Mouse (Mus musculus) limb, embryonic 13.5 days (tissue): ENCODE measurements around the gene Itgb5. TPM values are rescaled to one million over a fixed set of nuclear protein-coding genes. Genes with fewer than 3 reads are reported as not detected.

ENCODE experiments used
- ATAC-seq: fragments of 200-750 bp; cut with Nextera tagmentation; 2 replicates; pipeline ENCODE4 v1.8.0; 2017; ENCODE audit warnings: low read depth, moderate number of reproducible peaks, moderate TSS enrichment; ENCODE audit not compliant: low FRiP score
- H3K27ac ChIP-seq: fragments of 300-500 bp; sonication (generic); 2 replicates; pipeline ENCODE4 v1.5.1; 2015; ENCODE audit warnings: inconsistent platforms, mild to moderate bottlenecking, moderate library complexity
- H3K27me3 ChIP-seq: fragments of 300-500 bp; sonication (generic); 2 replicates; pipeline ENCODE4 v1.6.1; 2015; ENCODE audit warnings: mild to moderate bottlenecking, inconsistent platforms
- H3K36me3 ChIP-seq: fragments of 300-500 bp; sonication (generic); 2 replicates; pipeline ENCODE4 v1.6.1; 2015; ENCODE audit warnings: inconsistent platforms, mild to moderate bottlenecking, moderate library complexity
- H3K4me1 ChIP-seq: fragments of 300-500 bp; sonication (generic); 2 replicates; pipeline ENCODE4 v1.6.1; 2015; ENCODE audit warnings: inconsistent platforms
- H3K4me2 ChIP-seq: fragments of 300-500 bp; sonication (generic); replicated peaks from 2 replicates; pipeline ENCODE4 v1.6.1; 2015; ENCODE audit warnings: inconsistent platforms, mild to moderate bottlenecking, moderate library complexity
- H3K4me3 ChIP-seq: fragments of 300-500 bp; sonication (generic); 2 replicates; pipeline ENCODE4 v1.5.1; 2015; ENCODE audit warnings: moderate library complexity, mild to moderate bottlenecking, inconsistent platforms
- H3K9ac ChIP-seq: fragments of 300-500 bp; sonication (generic); 2 replicates; pipeline ENCODE4 v1.6.1; 2015; ENCODE audit warnings: mild to moderate bottlenecking, inconsistent platforms
- H3K9me3 ChIP-seq: fragments of 300-500 bp; sonication (generic); 2 replicates; pipeline ENCODE4 v1.6.1; 2016; ENCODE audit warnings: inconsistent platforms
- WGBS: fragments of 180-500 bp; shearing (Covaris S2); methylation state at CpG from one replicate; pipeline ENCODE4 v1.1.7; 2015; 5-methylcytosine and 5-hydroxymethylcytosine counted together
- polyA plus RNA-seq: library from polyadenylated mRNA; unstranded; fragments of >200 nt; fragmentation: Nextera tagmentation; extraction: Ambion mirVana; gene quantifications from 2 replicates; pipeline ENCODE4 v1.2.1, GENCODE M21; 2015

Gene Itgb5
- polyA plus RNA-seq, 1 experiment from 2014 or later = 59.6 TPM

DNA sequence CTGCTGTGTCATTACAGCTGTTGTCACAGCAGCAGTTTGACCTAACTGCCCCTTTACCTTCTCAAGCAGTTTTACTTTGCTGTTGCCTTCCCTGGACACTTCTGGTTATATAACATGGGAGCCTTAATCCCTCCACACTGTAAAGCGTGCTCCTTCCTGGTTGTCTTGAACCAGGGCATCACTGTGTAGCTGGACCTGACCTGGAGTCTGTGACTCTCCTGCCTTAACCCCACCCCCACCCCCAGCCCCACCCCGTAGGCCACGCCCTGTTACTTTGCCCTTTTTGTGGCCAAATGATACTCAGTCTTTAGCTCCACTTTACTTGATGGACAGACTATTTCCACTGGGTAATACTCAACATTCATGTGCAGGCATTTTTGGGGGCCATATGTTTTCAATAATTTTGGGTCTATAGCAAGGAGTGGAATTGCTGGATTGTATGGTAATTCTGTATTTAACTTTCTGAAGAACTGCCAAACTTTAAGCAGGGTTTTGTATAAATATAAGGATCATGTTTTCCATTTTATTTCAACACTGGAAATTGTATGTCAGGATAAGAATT is 40.8 kb downstream of the Itgb5 start:
- no peak overlapping the region for H3K4me3 ChIP-seq
- WGBS = 79% methylated on average over 3 of the region's 3 CpGs
- no peak overlapping the region for H3K9ac ChIP-seq
- H3K36me3 ChIP-seq = peaks cover 18% of the 10 kb centered on the region
- H3K27ac ChIP-seq = peak overlapping the region; percentile 72
- no peaks in the 10 kb centered on the region for H3K27me3 ChIP-seq
- H3K4me1 ChIP-seq = peaks cover 36% of the 10 kb centered on the region
- H3K4me2 ChIP-seq = no peak overlapping the region
- H3K9me3 ChIP-seq = no peaks in the 10 kb centered on the region
- peak; percentile 45; the same call in 1 of the 2 replicates for ATAC-seq

DNA sequence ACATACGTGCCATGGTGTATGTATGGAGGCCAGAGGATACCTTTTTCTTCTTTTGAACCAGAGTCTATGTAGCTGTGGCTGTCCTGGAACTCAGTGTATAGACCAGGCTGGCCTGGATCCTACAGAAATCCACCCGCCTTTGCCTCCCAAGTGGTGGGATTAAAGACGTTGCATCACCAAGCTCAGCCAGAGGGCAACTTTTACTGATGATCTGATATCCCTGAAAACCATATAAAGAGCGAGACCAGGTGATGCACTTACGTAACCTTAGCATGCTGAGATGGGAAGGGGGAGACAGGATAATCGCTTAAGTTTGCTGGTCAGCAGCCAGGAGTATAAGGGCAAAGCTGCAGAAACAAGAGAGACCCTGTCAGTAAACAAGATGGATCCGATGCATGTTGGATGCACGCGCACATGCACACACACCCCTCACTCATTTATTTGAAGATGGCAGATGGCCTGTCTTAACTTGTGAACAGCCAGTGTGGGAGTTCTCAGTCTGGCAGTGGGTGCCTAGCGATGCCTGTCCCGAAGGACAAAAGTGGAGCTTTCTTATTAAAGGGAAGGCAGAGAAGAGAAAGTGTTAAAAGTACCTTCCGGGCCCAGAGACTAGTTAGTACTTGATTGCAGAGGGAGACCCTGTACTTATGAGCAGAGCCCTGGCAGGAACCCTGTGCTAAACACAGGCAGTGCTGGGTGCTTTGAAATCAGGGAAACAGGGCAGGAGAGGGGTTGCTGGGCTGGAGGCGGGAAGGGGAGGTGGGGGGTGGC is 41.7 kb downstream of the Itgb5 start:
- Histone ChIP-seq H3K9me3 (no peaks in the 10 kb centered on the region), H3K27me3 (no peaks in the 10 kb centered on the region), H3K27ac (peak overlapping the region; percentile 63), H3K4me3 (no peak overlapping the region), H3K36me3 (peaks cover 23% of the 10 kb centered on the region), H3K4me2 (no peak overlapping the region), H3K4me1 (peaks cover 36% of the 10 kb centered on the region), H3K9ac (no peak overlapping the region)
- ATAC-seq = peak; percentile 25; the same call in 1 of the 2 replicates
- 60% methylated on average over 13 of the region's 13 CpGs for WGBS

DNA sequence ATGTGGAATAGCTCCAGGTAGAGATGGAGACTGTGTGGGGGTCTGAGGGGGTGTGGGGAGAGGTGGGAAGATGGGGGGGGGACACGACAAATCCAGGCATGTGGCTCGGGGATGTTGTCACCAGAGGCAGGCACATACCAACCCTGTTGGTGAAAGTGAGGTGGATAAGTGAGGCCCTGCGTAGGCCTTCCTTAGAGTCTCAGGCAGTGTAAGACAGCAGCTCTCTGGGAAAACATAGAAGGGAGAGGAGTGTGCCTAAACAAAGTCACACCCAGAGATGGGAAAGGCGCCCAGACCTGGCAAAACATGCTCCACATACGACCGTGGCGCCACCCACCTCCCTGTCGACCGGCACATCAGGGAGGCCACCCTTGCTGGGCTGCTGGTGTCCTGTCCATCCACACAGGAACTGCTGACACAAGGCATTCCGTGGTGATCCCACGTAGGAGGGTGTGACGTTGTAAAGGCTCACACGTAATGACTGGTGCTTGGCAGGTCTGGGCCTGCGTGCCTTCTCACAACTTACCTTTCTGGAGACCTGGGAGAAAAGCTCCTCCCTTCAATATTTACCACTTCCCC is 42.5 kb downstream of the Itgb5 start:
- WGBS = 62% methylated on average over 14 of the region's 14 CpGs
- peak overlapping the region; percentile 78 for H3K27ac ChIP-seq
- H3K9ac ChIP-seq = no peak overlapping the region

DNA sequence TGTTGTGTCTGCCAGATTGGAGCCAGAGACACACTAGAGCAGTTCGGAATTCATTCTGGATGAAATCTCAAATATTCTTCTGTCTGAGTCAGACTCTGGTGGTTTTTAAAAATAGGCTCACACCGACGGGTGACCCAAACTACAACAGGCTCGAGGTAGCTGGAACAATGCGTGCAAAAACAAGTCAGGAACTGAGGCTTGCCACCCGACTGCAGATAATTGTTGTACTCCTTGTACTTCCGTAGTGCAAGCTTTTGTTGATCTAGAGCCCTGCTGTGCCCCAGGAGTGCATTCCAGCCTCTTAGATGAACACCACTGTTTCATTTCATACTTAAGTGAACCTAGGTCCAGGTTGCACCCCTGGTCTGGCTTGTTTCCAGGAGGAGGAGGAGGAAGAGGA is 43.8 kb downstream of the Itgb5 start:
- no peak overlapping the region for H3K9ac ChIP-seq
- peaks cover 18% of the 10 kb centered on the region for H3K36me3 ChIP-seq
- H3K4me2 ChIP-seq = no peak overlapping the region
- 73% methylated on average over 7 of the region's 7 CpGs for WGBS
- no peaks in the 10 kb centered on the region for H3K9me3 ChIP-seq
- no peak overlapping the region for H3K4me3 ChIP-seq
- no peak overlapping the region for H3K27ac ChIP-seq
- no peak for ATAC-seq
- no peaks in the 10 kb centered on the region for H3K27me3 ChIP-seq
- peaks cover 44% of the 10 kb centered on the region for H3K4me1 ChIP-seq

More for the DNA sequence above, 42.5 kb downstream of the Itgb5 start:
- Histone ChIP-seq H3K4me3 (no peak overlapping the region), H3K27me3 (no peaks in the 10 kb centered on the region), H3K4me2 (no peak overlapping the region), H3K36me3 (peaks cover 17% of the 10 kb centered on the region), H3K9me3 (no peaks in the 10 kb centered on the region), H3K4me1 (peaks cover 36% of the 10 kb centered on the region)
- peak; percentile 18; the same call in 1 of the 2 replicates for ATAC-seq

DNA sequence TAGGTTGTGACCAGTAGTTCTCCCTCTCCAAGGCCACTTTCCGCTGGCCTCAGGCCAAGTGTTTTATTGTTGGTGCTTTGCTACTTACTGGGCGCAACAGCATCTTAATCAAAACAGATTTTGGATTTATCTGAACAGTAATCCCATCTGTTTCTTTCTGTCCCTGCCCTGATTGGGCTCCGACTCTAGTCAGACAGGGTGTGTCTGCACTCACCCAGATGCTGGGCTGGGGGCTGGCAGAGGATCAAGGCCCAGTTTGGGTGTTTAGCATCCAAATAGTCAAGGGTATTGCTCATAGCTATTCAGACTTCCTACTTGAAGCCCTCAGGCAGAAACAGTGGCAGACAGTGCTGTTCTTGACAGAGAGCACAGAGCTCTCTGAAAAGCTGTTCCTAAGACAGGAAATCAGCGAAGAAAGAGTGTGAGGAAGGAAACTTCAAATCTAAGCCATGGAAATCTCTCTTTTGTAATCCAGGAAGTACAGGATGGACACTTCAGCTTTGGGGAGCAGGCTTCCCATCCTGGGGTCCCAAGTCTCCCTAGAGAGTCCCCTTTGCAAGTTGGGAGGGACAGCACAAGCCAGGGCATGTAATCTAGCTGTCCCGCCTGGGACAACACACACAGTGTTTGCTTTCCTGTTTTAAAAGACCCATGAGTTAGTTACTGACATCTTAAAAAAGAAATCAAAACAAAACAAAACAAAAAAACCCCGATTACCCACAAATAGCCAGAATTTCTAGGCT is 48.7 kb downstream of the Itgb5 start:
- whole genome bisulfite sequencing = 59% methylated on average over 6 of the region's 6 CpGs
- Histone ChIP-seq H3K4me1 (peaks cover 34% of the 10 kb centered on the region), H3K9me3 (no peaks in the 10 kb centered on the region), H3K36me3 (peaks cover 25% of the 10 kb centered on the region), H3K9ac (no peak overlapping the region), H3K27ac (peak overlapping the region; percentile 48; the same call in 1 of the 2 replicates), H3K27me3 (no peaks in the 10 kb centered on the region), H3K4me2 (no peak overlapping the region), H3K4me3 (no peak overlapping the region)
- ATAC-seq = no peak

DNA sequence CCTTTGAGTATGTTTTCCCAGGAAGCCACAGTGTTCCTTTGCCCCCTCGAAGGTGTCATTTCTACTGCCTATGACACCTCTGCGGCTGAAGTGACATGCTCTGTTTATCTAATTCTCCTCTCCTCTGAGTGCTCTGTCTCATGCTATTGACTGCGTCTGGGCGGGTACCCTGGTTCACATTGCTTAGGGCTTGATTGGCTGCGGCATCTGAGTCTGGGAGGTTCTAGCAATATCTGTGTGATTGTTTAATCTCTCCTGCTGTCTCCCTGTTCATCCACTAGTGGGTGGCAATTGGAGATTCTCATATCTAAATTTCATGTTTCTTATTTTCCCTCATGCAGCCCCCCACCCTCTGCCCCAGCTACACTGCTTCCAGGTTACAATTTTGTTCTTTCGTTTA is 49.6 kb downstream of the Itgb5 start:
- Histone ChIP-seq H3K4me1 (peaks cover 38% of the 10 kb centered on the region), H3K36me3 (peaks cover 25% of the 10 kb centered on the region)
- WGBS = 57% methylated on average over 6 of the region's 6 CpGs

DNA sequence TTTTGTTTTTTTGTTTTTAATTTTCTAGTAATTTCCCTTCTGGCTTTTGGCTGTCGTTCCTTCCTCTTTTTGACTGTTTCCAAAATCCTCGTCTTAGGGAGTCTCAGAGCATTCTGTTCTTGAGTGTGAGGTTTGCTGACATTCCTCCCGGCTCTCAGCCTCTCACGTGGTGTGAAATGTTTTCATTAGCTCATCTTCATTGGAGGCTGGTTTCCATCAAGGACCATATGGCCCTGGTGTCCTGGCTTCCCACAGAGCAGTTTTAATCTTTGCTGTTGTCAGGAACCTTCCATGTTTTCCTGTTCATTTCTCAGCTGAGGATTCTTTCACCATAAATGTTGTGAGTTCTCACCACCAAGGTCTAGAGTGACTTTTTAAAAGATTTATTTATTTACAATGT is 50.1 kb downstream of the Itgb5 start:
- Histone ChIP-seq H3K36me3 (peaks cover 25% of the 10 kb centered on the region), H3K9ac (no peak overlapping the region), H3K27ac (no peak overlapping the region), H3K27me3 (no peaks in the 10 kb centered on the region), H3K4me1 (peaks cover 43% of the 10 kb centered on the region), H3K4me3 (no peak overlapping the region), H3K9me3 (no peaks in the 10 kb centered on the region), H3K4me2 (no peak overlapping the region)
- WGBS = 30% methylated on average over 4 of the region's 4 CpGs
- no peak for ATAC-seq

More for the DNA sequence above, 49.6 kb downstream of the Itgb5 start:
- no peak overlapping the region for H3K4me2 ChIP-seq
- ATAC-seq = no peak
- H3K27ac ChIP-seq = no peak overlapping the region
- no peak overlapping the region for H3K9ac ChIP-seq
- H3K9me3 ChIP-seq = no peaks in the 10 kb centered on the region
- no peak overlapping the region for H3K4me3 ChIP-seq
- no peaks in the 10 kb centered on the region for H3K27me3 ChIP-seq

DNA sequence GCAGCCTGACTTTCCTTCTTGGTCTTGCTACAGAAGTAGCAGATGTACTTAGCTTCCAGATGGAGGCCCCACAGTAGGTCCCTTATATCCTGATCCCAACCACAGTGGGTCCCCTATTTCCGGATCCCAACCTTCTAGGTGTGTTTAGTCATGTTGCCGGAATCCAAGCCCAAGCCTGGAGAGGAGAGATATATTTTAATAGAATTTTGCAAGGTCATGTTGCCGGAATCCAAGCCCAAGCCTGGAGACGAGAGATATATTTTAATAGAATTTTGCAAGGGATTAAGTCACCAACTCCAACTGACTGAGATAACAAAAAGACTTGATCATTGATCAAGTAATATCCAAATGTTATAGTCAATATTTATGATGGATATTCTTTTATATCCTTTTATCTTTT is 51.3 kb downstream of the Itgb5 start:
- H3K9me3 ChIP-seq = no peaks in the 10 kb centered on the region
- no peak for ATAC-seq
- H3K4me1 ChIP-seq = peaks cover 51% of the 10 kb centered on the region
- H3K36me3 ChIP-seq = peaks cover 24% of the 10 kb centered on the region
- H3K27ac ChIP-seq = no peak overlapping the region
- H3K4me2 ChIP-seq = no peak overlapping the region
- H3K9ac ChIP-seq = no peak overlapping the region
- no peak overlapping the region for H3K4me3 ChIP-seq
- H3K27me3 ChIP-seq = no peaks in the 10 kb centered on the region
- WGBS = 92% methylated on average over 4 of the region's 4 CpGs

DNA sequence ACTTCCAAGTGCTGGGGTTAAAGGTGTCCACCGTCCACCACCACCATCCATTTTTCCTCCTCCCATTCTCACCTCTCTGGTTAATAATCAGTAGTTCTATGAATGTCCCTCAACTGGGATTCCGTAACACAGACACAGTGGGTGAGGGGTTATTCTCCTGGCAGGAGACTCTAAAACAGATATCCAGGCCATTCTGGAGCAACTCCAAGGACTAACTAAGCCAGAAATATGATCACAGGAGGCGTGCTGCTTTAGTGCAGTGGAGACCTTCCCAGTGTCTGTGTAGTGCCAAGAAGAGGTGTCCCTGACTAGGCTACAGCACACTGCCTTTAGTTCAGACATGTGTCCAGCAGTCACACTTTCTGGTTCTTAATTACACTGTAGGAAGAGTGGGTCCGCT is 53.1 kb downstream of the Itgb5 start:
- Histone ChIP-seq H3K27ac (peak overlapping the region; percentile 69), H3K4me3 (no peak overlapping the region), H3K4me2 (no peak overlapping the region), H3K4me1 (peaks cover 66% of the 10 kb centered on the region), H3K36me3 (peaks cover 17% of the 10 kb centered on the region), H3K27me3 (no peaks in the 10 kb centered on the region), H3K9ac (no peak overlapping the region), H3K9me3 (no peaks in the 10 kb centered on the region)
- whole genome bisulfite sequencing = 48% methylated on average over 4 of the region's 4 CpGs
- ATAC-seq = 0 out of 2 replicates have a peak, but pooled peaks have one; percentile 17

DNA sequence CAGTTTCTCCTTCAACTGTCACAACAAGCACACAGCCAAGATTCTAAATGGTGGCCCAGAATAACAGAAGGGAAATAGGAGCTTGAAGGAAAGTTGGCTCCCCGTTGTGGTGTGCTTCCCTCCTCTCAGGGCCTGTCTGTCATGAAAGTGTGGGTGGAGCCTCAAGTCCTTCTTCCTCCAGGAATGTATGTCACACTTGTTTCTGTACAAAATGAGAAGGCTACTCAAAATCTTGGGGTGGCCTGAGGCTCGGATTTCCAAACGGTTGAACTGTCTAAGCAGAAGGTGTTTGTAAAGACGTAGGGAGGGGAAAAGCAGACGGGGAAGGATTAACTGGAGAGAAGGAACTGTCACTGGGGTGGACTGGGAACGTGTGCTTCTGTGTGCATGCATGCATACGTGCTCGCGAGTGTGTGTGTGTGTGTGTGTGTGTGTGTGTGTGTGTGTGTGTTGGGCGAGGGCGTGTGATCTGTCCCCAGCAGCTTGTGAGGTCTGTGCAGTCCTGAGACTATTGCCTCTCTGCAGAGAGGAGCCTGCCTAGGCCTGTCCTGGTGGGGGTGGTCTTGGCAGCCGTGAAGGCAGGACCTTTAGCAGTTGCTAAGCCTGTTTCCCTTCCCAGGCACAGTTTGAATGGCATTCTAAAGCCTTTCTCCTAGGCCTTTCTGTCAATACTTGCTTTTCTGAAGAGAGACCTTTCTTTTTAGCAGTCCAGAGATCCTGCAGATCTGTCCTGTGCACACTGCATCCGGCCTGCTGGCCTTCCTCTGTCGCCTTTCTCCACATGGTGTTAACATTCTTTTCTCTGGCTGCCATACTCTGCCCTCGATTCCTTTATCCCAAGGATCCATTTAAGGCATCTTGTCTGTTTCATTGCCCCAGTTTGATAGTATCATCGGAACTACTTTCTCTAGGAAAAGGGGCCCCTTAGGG is 53.8 kb downstream of the Itgb5 start:
- H3K4me2 ChIP-seq = no peak overlapping the region; the same call in 1 of the 2 replicates
- no peak overlapping the region for H3K9ac ChIP-seq
- peak overlapping the region; percentile 69 for H3K27ac ChIP-seq
- ATAC-seq = no peak; the same call in 1 of the 2 replicates
- no peaks in the 10 kb centered on the region for H3K27me3 ChIP-seq
- H3K4me1 ChIP-seq = peaks cover 58% of the 10 kb centered on the region
- no peaks in the 10 kb centered on the region for H3K9me3 ChIP-seq
- WGBS = 37% methylated on average over 14 of the region's 16 CpGs
- H3K36me3 ChIP-seq = peaks cover 16% of the 10 kb centered on the region
- H3K4me3 ChIP-seq = no peak overlapping the region

DNA sequence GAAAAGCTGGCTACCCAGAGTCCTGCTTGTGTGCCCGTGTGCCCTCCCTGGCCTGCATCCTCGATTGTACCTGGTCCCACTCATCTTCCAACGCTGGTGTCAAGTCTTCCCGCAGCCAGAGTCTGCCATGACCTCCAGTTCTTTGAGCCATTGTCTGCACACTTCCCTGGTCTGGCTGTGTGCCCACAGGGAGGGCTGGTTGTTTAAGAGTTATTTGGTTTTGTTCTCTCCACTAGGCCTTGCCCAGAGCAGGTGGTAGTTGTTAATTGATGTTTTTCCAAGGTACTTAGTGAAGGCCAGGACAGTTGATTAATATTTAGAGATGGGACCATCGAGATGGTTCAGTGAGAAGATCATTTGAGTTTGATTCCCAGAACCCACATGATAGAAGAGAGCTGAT is 54.7 kb downstream of the Itgb5 start:
- no peak overlapping the region for H3K4me3 ChIP-seq
- 82% methylated on average over 5 of the region's 5 CpGs for WGBS
- no peak overlapping the region for H3K9ac ChIP-seq
- no peaks in the 10 kb centered on the region for H3K27me3 ChIP-seq
- H3K9me3 ChIP-seq = no peaks in the 10 kb centered on the region
- no peak for ATAC-seq
- no peak overlapping the region for H3K4me2 ChIP-seq
- peaks cover 55% of the 10 kb centered on the region for H3K4me1 ChIP-seq
- H3K36me3 ChIP-seq = peaks cover 16% of the 10 kb centered on the region
- H3K27ac ChIP-seq = peak overlapping the region; percentile 69; the same call in 1 of the 2 replicates
